Comparison of ENCODE assay signal across 15 mouse cellular contexts in genomic region chr4:63993462-63994113, GRCm38 (mm10). TPM values are rescaled to one million over a fixed set of nuclear protein-coding genes. Genes with fewer than 3 reads are reported as not detected.
DNase-seq lines count a peak whose midpoint lies in the region; ATAC-seq lines count a peak whose summit lies in the region.
"Had no signal": no experiment of that assay in that cellular context is flagged by ENCODE, and none has a peak within 500 bp of the region (broad histone marks: within the 10 kb centered on the region; RNA-seq: fewer than 3 reads in every experiment).

No protein-coding gene starts in this region.

- no peak overlapping the region for H3K4me2 ChIP-seq in heart, embryonic 16.5 days (ENCODE audit: low read depth, low read length)
- H3K4me2 ChIP-seq: liver, embryonic 13.5 days; neural tube, embryonic 12.5 days had no signal

- H3K4me1 ChIP-seq in heart, embryonic 16.5 days (ENCODE audit: control insufficient read depth, insufficient read depth, low read length): no peaks in the 10 kb centered on the region
- H3K4me1 ChIP-seq: liver, embryonic 13.5 days; megakaryocyte, embryonic 14.5 days; neural tube, embryonic 12.5 days had no signal

- no peak overlapping the region for H3K4me3 ChIP-seq in heart, embryonic 16.5 days (ENCODE audit: low read length)
- H3K4me3 ChIP-seq: erythroblast, embryonic 14.5 days; heart, adult 2 months; liver, embryonic 13.5 days; megakaryocyte, embryonic 14.5 days; neural tube, embryonic 12.5 days had no signal

- H3K9me3 ChIP-seq in heart, embryonic 16.5 days (replicated peaks; ENCODE audit: control insufficient read depth, low read length): no peaks in the 10 kb centered on the region
- H3K9me3 ChIP-seq: liver, embryonic 13.5 days; neural tube, embryonic 12.5 days had no signal

- no peak overlapping the region for H3K9ac ChIP-seq in heart, embryonic 16.5 days (ENCODE audit: low read length)
- H3K9ac ChIP-seq: liver, embryonic 13.5 days; neural tube, embryonic 12.5 days had no signal

- no peaks in the 10 kb centered on the region for H3K27me3 ChIP-seq in heart, embryonic 16.5 days (ENCODE audit: control insufficient read depth, insufficient read depth, low read length)
- H3K27me3 ChIP-seq: liver, embryonic 13.5 days; megakaryocyte, embryonic 14.5 days; neural tube, embryonic 12.5 days had no signal

- ATAC-seq in heart, embryonic 16.5 days (replicated peaks; ENCODE audit: extremely low read depth, insufficient read depth, low FRiP score): peak; percentile 55; the same call in 1 of the 2 replicates
- ATAC-seq in megakaryocyte-erythroid progenitor cell, adult 5-6 weeks (replicated peaks; ENCODE audit: low FRiP score, low TSS enrichment, poor library complexity, severe bottlenecking): no peak

- H3K36me3 ChIP-seq in heart, embryonic 16.5 days (ENCODE audit: control insufficient read depth, insufficient read depth): no peaks in the 10 kb centered on the region
- H3K36me3 ChIP-seq: liver, embryonic 13.5 days; neural tube, embryonic 12.5 days had no signal

- 24% methylated on average over 2 of the region's 2 CpGs for WGBS in heart, embryonic 16.5 days

- no peak overlapping the region for H3K27ac ChIP-seq in heart, embryonic 16.5 days (ENCODE audit: low read length)
- H3K27ac ChIP-seq: heart, adult 2 months; liver, embryonic 13.5 days; neural tube, embryonic 12.5 days had no signal

- DNase-seq in adrenal gland, adult (ENCODE audit: inconsistent age in 2 of 2, low spot score in 1 of 2): peak; percentile 21 to 79
- DNase-seq in adrenal gland, postnatal 25 days: no peak
- DNase-seq in heart, adult 11 months: no peak
- DNase-seq in ovary, adult 18-20 months (ENCODE audit: low spot score): peak; percentile 35
- DNase-seq in ovary, postnatal 14 days (ENCODE audit: low spot score): no peak
- DNase-seq in thymus, postnatal 10 days (ENCODE audit: low spot score in 2 of 2): no peak
- DNase-seq: heart, adult 2 months; heart, postnatal 36 days; kidney, adult 9 months; liver, embryonic 13.5 days had no signal

RNA-seq across cellular contexts. Expression of gene Tnc, which starts 53.2 kb away (rescaled TPM):
- total RNA-seq in adrenal gland, postnatal 25 days (2021): 2.2 and 2.4 TPM in 2 replicates
- 26.4 and 31.3 TPM in 2 replicates for polyA plus RNA-seq in heart, embryonic 16.5 days (2015; fragmentation: Nextera tagmentation; extraction: Ambion mirVana)
- not detected in 2 replicates for total RNA-seq in megakaryocyte-erythroid progenitor cell, adult 5-6 weeks (2014; fragmentation: Nextera tagmentation)
- total RNA-seq in megakaryocyte-erythroid progenitor cell, adult 5-6 weeks (2017): 0.08 TPM in 1 of 2 replicates, not detected in the other
- polyA plus RNA-seq: erythroblast, embryonic 14.5 days had no signal

Comparison
In these comparisons a context has a peak if more than half of its experiments do, and no peak if none do; other contexts are left out.
1. DNase-seq: peak in adrenal gland, adult (2 of 2) and ovary, adult 18-20 months (single experiment); none in adrenal gland, postnatal 25 days (single experiment), heart, adult 11 months (single experiment), ovary, postnatal 14 days (single experiment) and thymus, postnatal 10 days (0 of 2).